Mouse (Mus musculus) thymus, adult 2 months (tissue): ENCODE data around the gene Pogk. TPM values are rescaled to one million over a fixed set of nuclear protein-coding genes. Genes with fewer than 3 reads are reported as not detected.

Source experiments
- DNase-seq: peaks from one replicate; pipeline ENCODE4 v3.0.0; 2021
- H3K27ac ChIP-seq: fragments of 200-500 bp; 2 replicates; pipeline ENCODE4 v1.5.1; 2012; ENCODE audit warnings: low read length, control low read depth; ENCODE audit not compliant: control insufficient read depth, insufficient read depth
- H3K27me3 ChIP-seq: fragments of 200-500 bp; 2 replicates; pipeline ENCODE4 v1.6.1; 2012; ENCODE audit warnings: mild to moderate bottlenecking, low read length, moderate library complexity, mixed read lengths; ENCODE audit not compliant: control insufficient read depth, insufficient read depth
- H3K36me3 ChIP-seq: fragments of 200-500 bp; 2 replicates; pipeline ENCODE4 v1.6.1; 2012; ENCODE audit warnings: mild to moderate bottlenecking, low read length, moderate library complexity; ENCODE audit not compliant: control insufficient read depth, insufficient read depth
- H3K4me1 ChIP-seq: fragments of 200-500 bp; replicated peaks from 2 replicates; pipeline ENCODE4 v1.6.1; 2012; ENCODE audit warnings: low read length; ENCODE audit not compliant: control insufficient read depth, insufficient read depth
- H3K4me3 ChIP-seq: fragments of 200-500 bp; 2 replicates; pipeline ENCODE4 v1.5.1; 2012; ENCODE audit warnings: mild to moderate bottlenecking, low read length, control low read depth, moderate library complexity; ENCODE audit not compliant: control insufficient read depth, insufficient read depth
- CTCF ChIP-seq: fragments of 200-500 bp; IDR thresholded peaks from 2 replicates; pipeline ENCODE4 v1.5.1; 2012; ENCODE audit warnings: mild to moderate bottlenecking, control low read depth, low read length, moderate library complexity, borderline replicate concordance; ENCODE audit not compliant: control insufficient read depth, poor library complexity, insufficient read depth; ENCODE audit errors: extremely low read depth
- POLR2A ChIP-seq: fragments of 200-500 bp; IDR thresholded peaks from 2 replicates; pipeline ENCODE4 v1.6.1; 2012; ENCODE audit warnings: mild to moderate bottlenecking, low read length, control low read depth, moderate library complexity; ENCODE audit not compliant: control insufficient read depth, poor library complexity, insufficient read depth; ENCODE audit errors: extremely low read depth
- WGBS: fragments of 180-500 bp; shearing (Covaris S2); methylation state at CpG from one replicate; pipeline ENCODE4 v1.1.7; 2018; 5-methylcytosine and 5-hydroxymethylcytosine counted together
- polyA plus RNA-seq: library from polyadenylated mRNA; depleted of rRNA; stranded (reverse); fragments of >200 nt; gene quantifications from 2 replicates; pipeline ENCODE4 v1.2.3, GENCODE M21; 2012

Gene Pogk
- polyA plus RNA-seq, 1 experiment, result 8.1 TPM

- TF ChIP-seq CTCF (no peak), POLR2A (no peak)
- Histone ChIP-seq H3K4me1 (peaks cover 7% of the 10 kb centered on the region), H3K4me3 (no peak overlapping the region), H3K36me3 (peaks cover 23% of the 10 kb centered on the region), H3K27me3 (no peaks in the 10 kb centered on the region), H3K27ac (no peak overlapping the region)
- WGBS, result 57% methylated on average over 10 of the region's 10 CpGs
- no peak for DNase-seq
Measured at GRCm38 (mm10) chr1:166381336-166381735, 28.3 kb downstream of the Pogk start.

GRCm38 (mm10) chr1:166379630-166380231, 29.9 kb downstream of the Pogk start:
- peak; percentile 28; the same call in 1 of the 2 replicates for TF ChIP-seq CTCF
- TF ChIP-seq POLR2A, result 0 out of 2 replicates have a peak, but pooled peaks have one; percentile 38
- WGBS, result 1% methylated on average over 39 of the region's 41 CpGs
- peak; percentile 73 for DNase-seq

GRCm38 (mm10) chr1:166379013-166379629, 30.5 kb downstream of the Pogk start, which contains the start of gene Tada1:
TSS of gene Tada1 (plus strand) at chr1:166379097.
- WGBS, result under 1% methylated on average over 81 of the region's 81 CpGs

More at GRCm38 (mm10) chr1:166379630-166380231, 29.9 kb downstream of the Pogk start:
- Histone ChIP-seq H3K4me1 (peaks cover 7% of the 10 kb centered on the region), H3K27me3 (no peaks in the 10 kb centered on the region), H3K27ac (peak overlapping the region; percentile 20; the same call in 1 of the 2 replicates), H3K36me3 (peaks cover 8% of the 10 kb centered on the region), H3K4me3 (peak overlapping the region; percentile 62)

GRCm38 (mm10) chr1:166378431-166379012, 31.1 kb downstream of the Pogk start:
- TF ChIP-seq CTCF (no peak; the same call in 1 of the 2 replicates), POLR2A (no peak)
- Histone ChIP-seq H3K4me1 (peaks cover 7% of the 10 kb centered on the region), H3K36me3 (peaks cover 3% of the 10 kb centered on the region; the same call in 1 of the 2 replicates), H3K27me3 (no peaks in the 10 kb centered on the region), H3K27ac (no peak overlapping the region), H3K4me3 (peak overlapping the region; percentile 44)
- WGBS, result 9% methylated on average over 21 of the region's 21 CpGs
- DNase-seq, result no peak

More at GRCm38 (mm10) chr1:166379013-166379629, 30.5 kb downstream of the Pogk start, which contains the start of gene Tada1:
- Histone ChIP-seq H3K36me3 (peaks cover 4% of the 10 kb centered on the region; the same call in 1 of the 2 replicates), H3K4me1 (peaks cover 7% of the 10 kb centered on the region), H3K27ac (peak within 1 kb of the TSS; percentile 20; the same call in 1 of the 2 replicates), H3K27me3 (no peaks in the 10 kb centered on the region), H3K4me3 (peak within 1 kb of the TSS; percentile 62)
- peak; percentile 88 for DNase-seq
- TF ChIP-seq POLR2A, result peak; percentile 61
- TF ChIP-seq CTCF, result no peak; the same call in 1 of the 2 replicates

- WGBS, result 94% methylated on average over 6 of the region's 6 CpGs
- DNase-seq, result no peak
- Histone ChIP-seq H3K4me3 (no peak overlapping the region), H3K27ac (no peak overlapping the region), H3K27me3 (no peaks in the 10 kb centered on the region), H3K4me1 (peaks cover 7% of the 10 kb centered on the region), H3K36me3 (no peaks in the 10 kb centered on the region)
- no peak for TF ChIP-seq CTCF
- TF ChIP-seq POLR2A, result no peak
Measured at GRCm38 (mm10) chr1:166377171-166377570, 32.5 kb downstream of the Pogk start.

GRCm38 (mm10) chr1:166363122-166363521, 46.5 kb downstream of the Pogk start:
- no peak for DNase-seq
- Histone ChIP-seq H3K36me3 (no peaks in the 10 kb centered on the region), H3K4me3 (no peak overlapping the region), H3K27ac (no peak overlapping the region), H3K27me3 (no peaks in the 10 kb centered on the region), H3K4me1 (no peaks in the 10 kb centered on the region)
- TF ChIP-seq CTCF, result no peak
- no peak for TF ChIP-seq POLR2A
